Mouse (Mus musculus): ENCODE measurements around the gene Dpf3. TPM values are rescaled to one million over a fixed set of nuclear protein-coding genes. Genes with fewer than 3 reads are reported as not detected.

The Dpf3 gene
- polyA plus RNA-seq, 1 experiment = 24.7 TPM

- WGBS = 81% methylated on average over 3 of the region's 3 CpGs
These were observed 276.8 kb downstream of the Dpf3 start for GRCm38 (mm10) chr12:83210735-83211134.

GRCm38 (mm10) chr12:83210294-83210693 is 277.2 kb downstream of the Dpf3 start:
- TF ChIP-seq CTCF (IDR thresholded peaks at IDR 0.05; ENCODE audit: control insufficient read depth, insufficient read depth, low read length) = no peak
- no peak for TF ChIP-seq POLR2A (IDR thresholded peaks at IDR 0.05; ENCODE audit: borderline replicate concordance, control insufficient read depth, low read depth, low read length)
- no peak overlapping the region for H3K27ac ChIP-seq (ENCODE audit: control insufficient read depth, insufficient read depth, low read depth, low read length, poor library complexity)
- WGBS = 81% methylated on average over 5 of the region's 5 CpGs
- H3K4me3 ChIP-seq (replicated peaks; ENCODE audit: control insufficient read depth, low read depth, low read length) = no peak overlapping the region
- H3K4me1 ChIP-seq (ENCODE audit: control insufficient read depth, insufficient read depth, low read length) = no peaks in the 10 kb centered on the region; the same call in none of the 2 replicates

More at GRCm38 (mm10) chr12:83210735-83211134, 276.8 kb downstream of the Dpf3 start:
- no peak for TF ChIP-seq POLR2A (IDR thresholded peaks at IDR 0.05; ENCODE audit: borderline replicate concordance, control insufficient read depth, low read depth, low read length)
- TF ChIP-seq CTCF (IDR thresholded peaks at IDR 0.05; ENCODE audit: control insufficient read depth, insufficient read depth, low read length) = no peak
- Histone ChIP-seq H3K4me1 (ENCODE audit: control insufficient read depth, insufficient read depth, low read length) (no peaks in the 10 kb centered on the region; the same call in none of the 2 replicates), H3K27ac (ENCODE audit: control insufficient read depth, insufficient read depth, low read depth, low read length, poor library complexity) (no peak overlapping the region), H3K4me3 (replicated peaks; ENCODE audit: control insufficient read depth, low read depth, low read length) (no peak overlapping the region)

- no peak for TF ChIP-seq CTCF (IDR thresholded peaks at IDR 0.05; ENCODE audit: control insufficient read depth, insufficient read depth, low read length)
- TF ChIP-seq POLR2A (IDR thresholded peaks at IDR 0.05; ENCODE audit: borderline replicate concordance, control insufficient read depth, low read depth, low read length) = no peak
- H3K4me3 ChIP-seq (replicated peaks; ENCODE audit: control insufficient read depth, low read depth, low read length) = no peak overlapping the region
- H3K4me1 ChIP-seq (ENCODE audit: control insufficient read depth, insufficient read depth, low read length) = no peaks in the 10 kb centered on the region; the same call in none of the 2 replicates
- no peak overlapping the region for H3K27ac ChIP-seq (ENCODE audit: control insufficient read depth, insufficient read depth, low read depth, low read length, poor library complexity)
- 44% methylated on average over 6 of the region's 6 CpGs for WGBS
These were observed 278.1 kb downstream of the Dpf3 start for GRCm38 (mm10) chr12:83209461-83209860.

GRCm38 (mm10) chr12:83208841-83209240 is 278.7 kb downstream of the Dpf3 start:
- 68% methylated on average over 6 of the region's 6 CpGs for WGBS
- TF ChIP-seq POLR2A (IDR thresholded peaks at IDR 0.05; ENCODE audit: borderline replicate concordance, control insufficient read depth, low read depth, low read length) (no peak), CTCF (IDR thresholded peaks at IDR 0.05; ENCODE audit: control insufficient read depth, insufficient read depth, low read length) (no peak)
- Histone ChIP-seq H3K4me3 (replicated peaks; ENCODE audit: control insufficient read depth, low read depth, low read length) (no peak overlapping the region), H3K4me1 (ENCODE audit: control insufficient read depth, insufficient read depth, low read length) (no peaks in the 10 kb centered on the region; the same call in none of the 2 replicates), H3K27ac (ENCODE audit: control insufficient read depth, insufficient read depth, low read depth, low read length, poor library complexity) (no peak overlapping the region)

- 57% methylated on average over 8 of the region's 8 CpGs for WGBS
- Histone ChIP-seq H3K4me3 (replicated peaks; ENCODE audit: control insufficient read depth, low read depth, low read length) (no peak overlapping the region), H3K27ac (ENCODE audit: control insufficient read depth, insufficient read depth, low read depth, low read length, poor library complexity) (no peak overlapping the region), H3K4me1 (ENCODE audit: control insufficient read depth, insufficient read depth, low read length) (no peaks in the 10 kb centered on the region; the same call in none of the 2 replicates)
- TF ChIP-seq CTCF (IDR thresholded peaks at IDR 0.05; ENCODE audit: control insufficient read depth, insufficient read depth, low read length) (no peak), POLR2A (IDR thresholded peaks at IDR 0.05; ENCODE audit: borderline replicate concordance, control insufficient read depth, low read depth, low read length) (no peak)
These were observed 279.5 kb downstream of the Dpf3 start for GRCm38 (mm10) chr12:83208011-83208410.

GRCm38 (mm10) chr12:83207481-83207880 is 280.0 kb downstream of the Dpf3 start:
- no peak for TF ChIP-seq POLR2A (IDR thresholded peaks at IDR 0.05; ENCODE audit: borderline replicate concordance, control insufficient read depth, low read depth, low read length)
- no peak for TF ChIP-seq CTCF (IDR thresholded peaks at IDR 0.05; ENCODE audit: control insufficient read depth, insufficient read depth, low read length)
- Histone ChIP-seq H3K4me3 (replicated peaks; ENCODE audit: control insufficient read depth, low read depth, low read length) (no peak overlapping the region), H3K27ac (ENCODE audit: control insufficient read depth, insufficient read depth, low read depth, low read length, poor library complexity) (no peak overlapping the region; the same call in 1 of the 2 replicates), H3K4me1 (ENCODE audit: control insufficient read depth, insufficient read depth, low read length) (no peaks in the 10 kb centered on the region; the same call in none of the 2 replicates)
- WGBS = 62% methylated on average over 5 of the region's 5 CpGs

GRCm38 (mm10) chr12:83206866-83207265 is 280.6 kb downstream of the Dpf3 start:
- Histone ChIP-seq H3K27ac (ENCODE audit: control insufficient read depth, insufficient read depth, low read depth, low read length, poor library complexity) (no peak overlapping the region), H3K4me1 (ENCODE audit: control insufficient read depth, insufficient read depth, low read length) (no peaks in the 10 kb centered on the region; the same call in none of the 2 replicates), H3K4me3 (replicated peaks; ENCODE audit: control insufficient read depth, low read depth, low read length) (no peak overlapping the region)
- WGBS = 67% methylated on average over 6 of the region's 6 CpGs
- TF ChIP-seq POLR2A (IDR thresholded peaks at IDR 0.05; ENCODE audit: borderline replicate concordance, control insufficient read depth, low read depth, low read length) = no peak

- Histone ChIP-seq H3K4me3 (replicated peaks; ENCODE audit: control insufficient read depth, low read depth, low read length) (no peak overlapping the region), H3K27ac (ENCODE audit: control insufficient read depth, insufficient read depth, low read depth, low read length, poor library complexity) (no peak overlapping the region), H3K4me1 (ENCODE audit: control insufficient read depth, insufficient read depth, low read length) (no peaks in the 10 kb centered on the region; the same call in none of the 2 replicates)
- TF ChIP-seq POLR2A (IDR thresholded peaks at IDR 0.05; ENCODE audit: borderline replicate concordance, control insufficient read depth, low read depth, low read length) = no peak
- TF ChIP-seq CTCF (IDR thresholded peaks at IDR 0.05; ENCODE audit: control insufficient read depth, insufficient read depth, low read length) = no peak
- WGBS = 76% methylated on average over 5 of the region's 5 CpGs
These were observed 283.2 kb downstream of the Dpf3 start for GRCm38 (mm10) chr12:83204361-83204760.

GRCm38 (mm10) chr12:83201674-83202073 is 285.8 kb downstream of the Dpf3 start:
- no peak overlapping the region for H3K27ac ChIP-seq (ENCODE audit: control insufficient read depth, insufficient read depth, low read depth, low read length, poor library complexity)
- no peak for TF ChIP-seq POLR2A (IDR thresholded peaks at IDR 0.05; ENCODE audit: borderline replicate concordance, control insufficient read depth, low read depth, low read length)
- TF ChIP-seq CTCF (IDR thresholded peaks at IDR 0.05; ENCODE audit: control insufficient read depth, insufficient read depth, low read length) = no peak
- no peak overlapping the region for H3K4me3 ChIP-seq (replicated peaks; ENCODE audit: control insufficient read depth, low read depth, low read length)
- WGBS = 33% methylated on average over 3 of the region's 3 CpGs
- no peaks in the 10 kb centered on the region; the same call in 1 of the 2 replicates for H3K4me1 ChIP-seq (ENCODE audit: control insufficient read depth, insufficient read depth, low read length)

All from bone marrow, adult 2 months (tissue).